Mouse (Mus musculus) thymus, postnatal 14 days (tissue): ENCODE measurements around the gene Fam184b.
"Not testable (repeated sequence)": the region's sequence is repeated elsewhere in the genome, so short reads cannot be mapped to it uniquely, and the experiment has no call there.

ENCODE experiments used
- DNase-seq: peaks from one replicate; pipeline ENCODE4 v3.0.0; 2021

Gene Fam184b

DNA sequence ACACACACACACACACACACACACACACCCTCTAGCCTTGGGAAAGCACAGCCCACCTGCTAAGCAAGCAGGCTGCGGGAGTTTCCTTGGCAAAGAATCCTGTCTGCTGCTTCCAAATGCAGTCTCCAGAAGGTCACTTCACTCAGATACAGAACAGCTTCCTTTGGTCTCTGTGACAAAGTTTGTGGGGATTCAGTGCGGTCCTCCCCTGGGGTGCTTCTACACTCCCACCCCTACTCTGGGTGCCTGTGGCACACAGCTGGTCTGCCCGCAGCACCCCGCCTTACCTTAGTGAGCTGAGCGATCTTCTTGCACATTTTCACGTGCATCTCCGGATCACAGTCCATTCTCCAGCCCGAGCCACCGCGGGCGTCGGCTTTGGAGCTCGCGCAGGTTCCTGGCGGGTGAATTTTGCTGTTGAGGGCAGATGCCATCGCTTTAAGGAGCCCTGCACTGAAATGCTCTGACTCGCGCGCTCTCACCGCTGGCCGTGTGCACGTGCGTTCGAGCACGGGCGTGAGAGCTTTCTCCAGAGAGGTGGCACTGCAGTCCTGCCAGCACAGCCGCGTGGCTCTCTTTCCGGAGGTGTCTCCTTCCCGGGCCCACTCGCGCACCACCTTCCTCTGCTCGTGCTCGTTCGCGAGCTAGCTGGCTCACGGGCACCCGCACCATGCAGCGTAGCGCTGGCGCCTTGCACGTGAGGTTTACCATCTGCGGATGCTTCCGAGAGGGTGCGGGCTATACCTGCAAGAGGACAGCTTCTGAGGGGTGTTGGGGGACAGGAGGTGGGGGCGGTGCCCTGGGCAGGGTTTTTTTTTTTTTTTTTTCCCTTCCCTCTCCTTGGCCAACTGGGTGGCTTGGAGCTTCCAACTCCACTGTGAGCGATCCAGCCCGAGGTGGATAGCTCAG is at the start of gene Fam184b:
TSS of gene Fam184b (minus strand) at position 809 of the 909 bp plus-strand sequence.
- DNase-seq = peak; percentile 73

DNA sequence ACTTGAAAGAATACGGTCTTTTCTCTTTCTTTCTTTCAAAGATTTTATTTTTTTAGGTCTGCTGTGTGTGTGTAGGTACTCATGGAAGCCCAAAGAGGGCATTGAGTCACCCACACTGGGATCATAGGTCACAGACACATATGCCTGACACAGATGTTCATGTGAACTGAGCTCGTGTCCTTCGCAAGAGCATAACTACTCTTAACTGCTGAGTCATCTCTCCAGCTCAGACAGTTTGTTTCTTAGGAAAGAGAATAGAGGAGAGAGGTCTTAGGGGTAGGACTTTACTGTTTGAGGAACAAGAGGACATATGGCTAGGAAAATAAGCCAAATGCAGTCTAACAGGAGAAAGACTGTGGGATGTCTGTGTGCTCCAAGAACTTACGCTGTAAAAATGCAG is 49.7 kb upstream of the Fam184b start:
- no peak for DNase-seq

DNA sequence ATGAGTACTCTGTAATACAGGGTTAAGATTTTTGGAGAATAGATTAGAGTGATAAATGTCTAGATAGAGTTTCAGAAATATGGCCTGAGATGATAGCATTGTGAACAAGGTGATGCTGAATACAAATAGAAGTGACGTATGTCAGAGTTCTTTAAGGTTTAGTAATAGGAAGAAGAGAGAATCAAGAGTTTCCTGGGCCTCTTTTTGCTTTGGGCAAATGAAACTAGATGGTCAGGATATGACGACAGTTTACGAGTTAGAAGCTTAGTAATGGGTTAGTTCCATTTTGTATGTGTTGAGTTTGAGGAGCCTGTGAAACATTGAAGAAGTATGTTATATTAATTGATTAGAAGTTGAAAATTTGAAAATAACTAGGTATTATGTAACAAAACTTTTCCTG is 46.8 kb upstream of the Fam184b start:
- DNase-seq = no peak

DNA sequence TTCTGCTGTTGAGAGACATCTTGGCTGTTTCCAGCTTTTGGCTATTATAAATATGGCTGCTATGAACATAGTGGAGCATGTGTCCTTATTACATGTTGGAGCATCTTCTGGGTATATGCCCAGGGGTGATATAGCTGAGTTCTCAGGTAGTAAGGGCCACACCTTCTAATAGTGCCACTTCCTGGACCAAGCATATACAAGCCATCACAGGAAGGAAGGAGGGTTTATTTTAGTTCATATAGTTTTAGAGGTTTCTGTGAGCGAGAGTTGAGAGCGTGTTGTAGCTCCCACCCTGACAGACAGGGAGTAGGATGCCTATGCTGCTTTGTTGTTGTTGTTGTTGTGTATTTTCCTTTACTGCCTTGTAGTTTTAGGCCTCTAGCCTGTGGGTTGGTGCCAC is 45.8 kb upstream of the Fam184b start:
- no peak for DNase-seq

DNA sequence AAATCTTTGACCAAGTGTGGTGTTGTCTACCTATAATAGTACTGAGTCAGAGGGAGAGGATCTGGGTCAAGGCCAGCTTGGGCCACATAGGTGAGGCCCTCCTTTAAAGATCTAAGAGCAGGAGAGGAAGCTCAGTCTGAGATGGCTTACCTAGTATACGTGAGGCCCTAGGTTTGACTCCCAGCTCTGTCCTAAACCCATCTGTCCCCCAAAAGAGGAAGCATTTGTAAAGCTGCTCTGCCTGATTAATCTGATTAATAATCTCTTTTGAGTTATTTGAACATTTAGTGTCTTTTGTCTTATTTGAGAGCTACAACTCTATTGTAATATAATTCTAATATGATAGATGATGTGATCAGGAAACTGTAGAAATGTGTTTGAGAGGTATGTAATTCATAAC is 44.0 kb upstream of the Fam184b start:
- DNase-seq = no peak

DNA sequence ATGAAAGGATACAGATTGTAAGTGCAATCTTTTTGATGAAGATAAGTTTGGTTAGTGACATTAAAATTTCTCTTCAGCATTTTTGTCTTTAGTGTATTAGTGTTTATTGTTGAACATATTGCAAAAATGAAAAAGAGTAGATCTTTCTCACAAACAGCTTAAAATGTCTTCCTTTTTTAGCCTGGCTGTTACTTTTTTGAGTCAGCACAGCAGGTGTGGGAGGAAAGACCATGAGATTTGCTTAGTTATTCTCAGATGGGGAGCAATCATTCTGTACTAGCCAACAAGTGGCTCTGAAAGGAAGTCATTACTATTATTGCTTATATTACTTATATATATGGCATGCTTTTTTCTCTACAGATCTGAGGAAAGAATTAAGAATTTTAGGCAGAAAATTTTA is 40.5 kb upstream of the Fam184b start:
- no peak for DNase-seq

DNA sequence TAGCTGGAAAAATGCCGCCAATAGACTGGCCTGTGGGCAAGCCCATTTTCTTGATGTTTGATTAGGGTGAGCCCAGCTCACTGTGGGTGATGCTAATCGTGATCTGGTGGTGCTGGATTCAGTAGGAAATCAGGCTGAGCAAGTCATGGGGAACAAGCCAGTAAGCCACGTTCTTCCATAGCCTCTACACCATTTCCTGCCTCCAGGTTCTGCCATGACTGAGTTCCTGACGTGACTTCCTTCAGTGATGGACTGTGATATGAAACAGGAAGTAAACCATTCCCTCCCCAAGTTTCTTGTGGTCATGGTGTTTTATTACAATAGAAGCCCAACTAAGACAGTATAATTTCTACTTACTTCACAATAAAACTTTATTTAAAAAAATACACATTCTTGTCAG is 38.2 kb upstream of the Fam184b start:
- no peak for DNase-seq

DNA sequence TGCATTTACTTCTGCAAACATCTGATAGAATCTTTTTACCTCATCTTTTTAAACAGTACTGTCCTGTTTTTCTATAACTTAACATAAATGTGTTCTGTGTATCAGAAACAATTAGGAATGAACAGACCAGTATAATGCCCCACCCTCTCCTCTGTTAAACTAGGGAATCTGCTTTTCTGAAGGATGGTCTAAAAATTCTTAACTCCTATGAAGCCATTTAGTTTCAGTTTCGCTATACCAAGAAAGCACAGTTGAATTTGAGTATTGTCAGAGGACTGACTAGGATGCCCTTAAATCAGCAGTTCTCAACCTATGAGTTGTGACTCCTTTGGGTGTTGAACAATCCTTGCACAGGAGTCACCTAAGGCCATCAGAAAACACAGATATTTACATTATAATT is 35.6 kb upstream of the Fam184b start:
- DNase-seq = no peak

DNA sequence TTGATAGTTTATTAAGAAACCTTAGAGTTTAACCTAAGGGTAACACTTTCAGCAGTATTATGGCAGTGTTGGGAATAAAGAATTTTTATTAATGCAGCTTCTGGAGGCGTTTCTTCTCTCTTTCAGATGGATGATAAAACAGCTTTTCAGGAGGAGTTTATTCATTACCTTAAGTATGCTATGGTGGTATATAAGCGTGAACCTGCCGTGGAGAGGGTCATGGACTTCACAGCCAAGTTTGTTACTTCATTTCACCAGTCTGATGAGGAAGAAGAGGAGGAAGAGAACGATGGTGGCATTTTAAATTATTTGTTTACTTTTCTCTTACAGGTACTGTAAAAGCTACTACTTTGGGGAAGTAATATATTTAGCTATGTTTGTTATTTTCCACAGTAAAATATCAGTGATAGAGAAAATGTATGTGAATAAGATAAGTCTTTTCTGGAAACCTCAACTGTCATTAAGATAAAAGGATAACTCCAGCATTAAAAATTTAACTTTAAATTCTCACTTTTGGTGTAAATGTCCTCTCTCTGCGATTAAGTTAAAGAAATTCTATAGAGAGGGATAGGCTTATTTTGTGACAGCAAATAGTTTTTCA is 31.6 kb upstream of the Fam184b start:
- no peak for DNase-seq

DNA sequence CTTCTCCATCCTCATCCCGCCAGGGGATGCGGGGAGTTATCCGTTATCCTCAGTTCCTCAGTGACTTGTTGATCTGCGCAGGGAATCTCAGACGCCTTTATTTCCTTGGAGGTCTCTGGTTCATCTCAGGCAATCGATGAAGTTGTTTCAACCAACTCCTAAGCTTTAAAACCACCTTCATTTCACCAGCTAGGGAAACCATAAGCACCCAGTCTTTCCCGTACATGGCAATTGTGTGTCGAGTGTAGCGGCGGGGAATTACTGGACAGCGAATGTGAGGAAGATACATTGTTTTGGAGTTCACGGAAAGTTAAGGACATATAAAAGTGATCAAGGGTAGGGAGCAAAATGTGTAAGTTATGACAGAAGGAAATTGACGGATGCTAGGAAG is 30.9 kb upstream of the Fam184b start:
- DNase-seq = no peak

DNA sequence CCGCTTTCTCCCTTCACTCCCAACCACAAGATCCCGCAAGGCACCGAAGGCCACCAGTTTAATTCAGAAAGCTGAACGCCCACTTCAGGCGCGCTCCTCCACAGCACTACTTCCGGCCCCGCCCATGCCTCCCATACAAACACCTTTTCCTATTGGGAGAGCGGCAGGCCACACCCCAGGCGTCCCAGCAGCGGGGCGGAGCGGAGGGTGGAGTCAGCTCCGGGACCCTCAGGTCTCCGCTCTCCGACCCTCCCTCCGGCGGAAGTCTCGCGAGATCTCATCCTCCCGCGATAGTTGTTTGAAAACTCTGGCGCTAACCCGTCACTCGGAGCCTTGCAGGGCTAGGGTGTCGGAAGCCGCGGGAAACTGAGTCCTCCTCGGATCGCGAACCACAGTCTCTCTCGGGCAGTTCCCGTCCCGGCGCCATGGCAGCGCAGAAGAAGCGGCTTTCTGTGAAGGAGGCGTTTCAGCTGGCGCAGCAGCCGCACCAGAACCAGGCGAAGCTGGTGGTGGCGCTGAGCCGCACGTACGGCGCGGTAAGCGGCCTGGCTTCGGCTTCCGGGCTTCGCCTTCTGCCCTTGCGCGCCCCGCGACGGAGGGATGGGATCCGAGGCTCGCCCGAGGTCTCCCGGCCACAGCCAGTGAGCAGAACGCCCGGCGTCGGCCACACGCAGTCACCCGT is 30.3 kb upstream of the Fam184b start, which contains the start of gene Ncapg:
TSS of gene Ncapg (plus strand) at position 322 of the 682 bp plus-strand sequence.
- peak; percentile 100 for DNase-seq

DNA sequence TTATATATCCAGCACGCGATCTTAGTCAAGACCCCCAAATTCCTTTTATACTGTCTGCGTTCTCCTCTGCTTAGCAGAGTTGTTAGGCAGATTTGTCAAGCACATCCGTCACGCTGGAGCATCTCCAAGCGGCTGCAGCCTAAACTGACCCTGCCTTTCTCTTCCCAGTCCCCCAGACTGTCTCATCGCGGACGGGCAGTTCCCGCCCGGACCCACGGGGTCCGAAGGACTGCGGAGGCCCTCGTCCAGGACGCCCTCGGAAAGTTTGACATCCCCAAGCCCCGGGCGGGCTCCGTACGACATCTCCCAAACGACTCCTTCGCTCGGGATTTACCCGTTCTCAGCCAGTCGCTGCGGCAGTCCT is 29.8 kb upstream of the Fam184b start:
- DNase-seq = no peak

DNA sequence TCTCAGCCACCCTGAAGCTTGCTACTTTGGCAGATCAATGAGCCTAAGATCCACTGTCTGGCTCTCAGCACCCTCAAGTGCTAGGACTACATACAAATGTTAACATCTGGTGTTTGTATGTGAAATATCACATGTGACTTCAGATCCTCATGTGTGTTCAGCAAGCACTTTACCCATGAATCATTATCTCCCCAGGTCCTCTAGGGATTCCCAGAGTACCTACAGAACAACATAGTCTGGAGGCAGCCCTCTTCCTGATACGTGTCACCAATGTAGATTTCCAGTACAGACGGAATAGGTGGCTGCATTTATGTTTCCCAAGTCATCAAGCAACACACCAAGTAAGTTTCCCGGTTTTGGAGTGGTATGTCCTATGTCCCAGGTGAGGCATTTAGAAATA is 29.4 kb upstream of the Fam184b start:
- DNase-seq = peak; percentile 4

DNA sequence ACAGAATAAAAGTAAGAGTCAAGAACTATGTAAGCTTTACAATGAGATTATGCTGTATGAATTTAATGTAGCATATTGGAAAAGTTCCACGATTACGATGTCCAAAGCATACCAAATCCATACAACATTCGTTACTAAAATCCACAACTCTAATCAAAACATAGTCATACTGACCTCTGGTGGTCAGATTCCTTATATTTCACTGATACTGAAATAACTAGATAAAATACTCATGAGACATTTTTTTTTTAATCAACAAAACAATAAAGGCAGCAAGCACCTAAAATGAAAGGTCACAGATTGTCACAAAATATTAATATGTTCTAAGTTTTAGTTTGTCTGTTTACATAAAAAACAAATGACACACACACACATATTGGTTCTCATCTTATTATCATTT is 28.9 kb upstream of the Fam184b start:
- DNase-seq = no peak

DNA sequence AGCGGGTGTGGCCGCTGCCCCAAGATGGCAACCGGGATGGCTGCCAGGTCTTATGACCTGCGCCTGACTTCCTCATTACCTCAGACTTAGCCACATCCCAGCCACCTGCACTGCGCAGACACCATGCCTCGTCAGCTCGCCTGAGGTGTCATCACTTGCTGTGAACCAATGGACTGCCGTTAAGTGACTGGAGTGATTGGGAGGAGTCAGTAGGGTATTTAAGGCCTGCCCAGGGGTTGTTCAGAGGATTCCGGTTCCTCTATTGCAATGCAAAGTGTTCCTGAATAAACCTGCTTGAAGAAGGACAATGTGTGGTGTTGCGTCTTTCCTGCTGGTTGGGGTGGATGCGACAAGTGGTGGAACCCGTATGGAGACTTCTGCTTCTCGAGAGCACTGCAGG is 19.0 kb upstream of the Fam184b start:
- not testable (repeated sequence) for DNase-seq

DNA sequence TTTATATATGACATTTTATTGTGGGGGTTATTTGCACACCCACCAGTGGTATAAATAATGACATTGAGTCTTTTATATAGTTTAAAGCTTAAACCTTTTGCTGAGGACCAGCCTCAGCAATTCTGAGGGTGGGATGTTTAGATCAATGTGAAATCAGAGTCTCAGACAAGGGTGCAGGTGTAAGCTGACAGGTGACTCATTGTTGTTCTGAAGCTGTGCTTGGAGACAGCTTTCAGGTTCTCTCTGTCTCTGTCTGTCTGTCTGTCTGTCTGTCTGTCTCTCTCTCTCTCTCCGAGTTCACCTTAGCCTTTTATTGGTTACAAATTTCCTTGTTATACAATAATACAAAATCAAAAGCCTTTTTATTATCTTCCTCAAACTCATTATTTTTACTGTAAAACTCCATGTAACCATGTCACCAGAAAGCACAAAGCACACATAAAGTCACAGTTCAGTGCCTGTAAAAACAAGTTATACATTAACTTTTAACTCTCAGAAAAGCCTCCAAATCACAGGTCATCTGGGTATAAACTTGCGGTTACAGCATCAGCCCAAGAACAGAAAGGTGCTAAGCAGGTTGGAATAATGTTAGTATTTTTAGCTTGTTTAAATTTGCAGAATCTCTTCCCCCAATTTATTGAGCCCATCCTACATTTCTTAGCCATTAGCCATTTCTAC is 11.8 kb upstream of the Fam184b start:
- DNase-seq = no peak

DNA sequence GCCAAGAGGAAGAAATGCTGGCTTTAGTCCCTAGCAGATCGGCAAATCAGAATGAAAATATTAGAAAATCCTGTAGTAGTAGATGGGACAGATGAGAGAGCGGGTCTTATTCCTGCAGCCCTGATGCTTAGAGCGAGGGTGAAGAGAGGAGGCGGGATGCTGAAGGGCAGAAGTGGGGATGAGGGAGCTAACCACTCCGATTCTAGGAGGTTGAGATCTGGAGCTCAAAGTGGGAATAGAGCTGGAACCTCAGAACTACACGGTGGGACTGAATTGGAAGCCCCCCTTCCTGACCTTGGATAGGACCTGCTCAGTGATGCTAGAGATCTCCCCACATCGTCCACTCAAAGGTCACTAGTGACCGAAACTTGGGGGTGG is 290 bp upstream of the Fam184b start:
- no peak for DNase-seq

DNA sequence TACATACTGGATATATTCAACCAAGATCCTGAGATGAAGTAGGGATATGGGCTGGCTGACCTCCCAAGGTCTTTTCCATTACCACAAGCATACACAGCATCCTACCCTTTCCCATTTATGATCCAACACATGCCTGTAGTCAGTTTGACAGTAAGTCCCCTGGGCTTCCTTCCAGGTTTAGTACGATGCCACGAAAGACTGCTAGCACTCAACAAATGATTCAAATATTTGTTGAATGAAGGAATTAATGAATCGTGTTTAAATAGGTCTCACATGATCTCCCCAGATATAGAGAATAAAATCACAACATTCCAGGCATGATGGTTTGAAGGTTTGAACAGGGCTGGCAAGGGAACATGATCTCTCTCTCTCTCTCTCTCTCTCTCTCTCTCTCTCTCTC is 1.0 kb downstream of the Fam184b start:
- DNase-seq = no peak

DNA sequence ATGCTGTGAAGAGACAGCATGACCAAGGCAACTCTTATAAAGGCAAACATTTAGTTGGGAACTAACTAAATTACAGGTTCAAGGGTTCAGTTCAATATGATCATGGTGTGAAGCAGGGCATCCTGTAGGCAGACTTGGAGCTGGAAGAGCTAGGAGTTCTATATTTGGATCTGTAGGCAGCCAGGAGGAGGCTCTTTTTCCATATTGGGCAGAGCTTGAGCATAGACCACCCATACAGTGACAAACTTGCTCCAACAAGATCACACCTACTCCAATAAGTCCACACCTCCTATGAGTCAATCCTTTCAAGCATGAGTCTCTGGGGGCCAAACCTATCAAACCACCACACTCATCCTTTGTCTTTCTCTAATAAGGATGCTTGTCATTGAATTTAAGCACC is 9.9 kb downstream of the Fam184b start:
- no peak for DNase-seq

DNA sequence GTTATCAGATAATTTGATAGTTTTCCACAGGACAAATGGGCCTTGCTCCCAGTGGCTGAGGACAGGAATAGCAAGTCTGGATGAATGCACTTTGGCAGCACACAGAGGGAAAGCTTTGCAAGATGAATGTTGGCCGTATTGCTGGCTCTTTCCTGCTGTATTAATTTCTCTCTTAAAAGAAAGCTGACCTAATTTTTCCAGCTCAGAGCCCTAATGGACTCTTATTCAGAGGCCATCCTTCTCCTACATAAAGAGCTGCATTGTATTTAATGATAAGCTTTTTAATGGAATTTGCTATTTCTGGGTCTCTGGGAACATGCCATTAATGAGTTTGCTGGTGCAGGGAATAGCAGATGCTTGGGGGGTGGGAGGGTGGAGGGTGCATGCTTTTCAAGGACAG is 11.6 kb downstream of the Fam184b start:
- no peak for DNase-seq

DNA sequence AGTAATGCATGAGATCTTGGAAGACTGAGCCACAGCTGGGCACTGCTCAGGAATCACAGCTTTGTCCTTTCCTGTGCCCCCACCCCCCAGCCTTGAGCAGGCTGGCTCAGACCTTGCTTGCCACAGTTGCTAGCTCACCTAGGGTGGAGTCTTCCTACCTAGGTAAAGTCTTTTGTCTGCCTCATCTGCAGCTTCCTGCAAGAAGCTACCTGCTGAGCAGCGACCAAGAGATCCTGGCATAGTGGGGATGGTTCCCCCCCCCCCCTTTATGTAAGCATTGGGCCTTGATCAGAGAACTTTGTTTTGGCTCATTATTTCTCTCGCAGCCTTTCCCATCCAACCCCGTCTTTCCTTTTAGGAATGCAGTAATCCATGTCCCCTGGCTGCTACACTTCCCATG is 17.9 kb downstream of the Fam184b start:
- DNase-seq = no peak

DNA sequence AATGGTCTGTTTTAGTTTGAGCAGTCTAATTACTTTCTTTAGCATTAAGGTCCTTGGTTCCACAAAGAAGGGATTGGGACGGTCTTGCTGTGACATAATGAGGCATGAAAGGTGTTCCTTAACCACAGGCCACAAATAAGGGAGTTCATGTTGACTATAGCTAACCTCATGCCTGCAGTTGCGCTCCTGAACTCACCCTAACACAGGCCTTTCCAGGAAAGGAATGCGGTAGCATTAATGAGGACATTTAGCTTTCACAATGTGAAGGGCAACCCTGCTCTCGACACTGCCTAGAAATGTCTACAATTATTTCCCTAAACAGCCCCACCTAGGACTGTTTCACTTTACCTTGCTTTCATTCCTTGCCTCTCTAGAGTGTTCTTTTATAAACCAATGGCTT is 40.4 kb downstream of the Fam184b start:
- no peak for DNase-seq

DNA sequence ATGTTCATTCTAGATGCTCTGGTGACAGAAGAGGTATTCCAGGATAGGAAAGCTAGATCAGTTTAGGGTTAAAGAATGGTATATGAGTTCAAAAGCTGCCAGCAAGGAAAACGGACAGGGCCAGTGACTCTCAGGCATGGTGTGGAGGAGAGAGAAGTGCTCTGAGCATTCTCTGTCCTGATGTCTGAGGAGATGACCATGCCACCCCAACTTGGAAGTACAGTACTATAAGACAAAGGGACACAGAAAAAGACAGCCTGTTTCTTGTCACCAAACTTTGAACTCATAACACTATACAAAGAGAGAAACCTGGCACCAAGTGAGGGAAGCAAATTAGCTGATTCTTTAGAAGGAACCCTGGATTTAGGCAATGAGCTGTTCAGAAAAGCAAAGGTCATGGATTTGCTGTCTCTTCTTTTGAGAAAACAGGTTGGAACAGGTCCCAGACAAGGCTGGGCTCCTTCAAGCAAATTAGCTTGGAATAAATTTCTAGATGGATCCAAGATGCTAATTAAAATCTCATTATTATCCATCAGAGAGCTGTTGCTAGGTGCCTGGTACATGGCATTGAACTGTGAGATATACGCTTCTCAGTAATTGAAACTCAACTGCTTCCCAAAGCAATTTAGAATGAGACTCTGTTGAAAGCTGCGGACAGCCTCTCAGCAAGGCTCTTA is 43.9 kb downstream of the Fam184b start:
- DNase-seq = no peak
